Mouse (Mus musculus): ENCODE results near the gene Kcnma1.

Gene Kcnma1

GRCm38 (mm10) chr14:23521080-23521684, 493.1 kb downstream of the Kcnma1 start:
- DNase-seq = no peak

GRCm38 (mm10) chr14:23517374-23517773, 496.9 kb downstream of the Kcnma1 start:
- no peak for DNase-seq

GRCm38 (mm10) chr14:23509792-23510191, 504.5 kb downstream of the Kcnma1 start:
- DNase-seq = no peak

- peak in 1 of 2 experiments; percentile 8 for DNase-seq
Measured at GRCm38 (mm10) chr14:23502236-23502790, 512.0 kb downstream of the Kcnma1 start.

GRCm38 (mm10) chr14:23496801-23497200, 517.5 kb downstream of the Kcnma1 start:
- no peak for DNase-seq

- no peak for DNase-seq
Measured at GRCm38 (mm10) chr14:23496236-23496740, 518.0 kb downstream of the Kcnma1 start.

- no peak for DNase-seq
Measured at GRCm38 (mm10) chr14:23494496-23494800, 519.8 kb downstream of the Kcnma1 start.

GRCm38 (mm10) chr14:23493750-23494495, 520.4 kb downstream of the Kcnma1 start:
- DNase-seq = no peak

GRCm38 (mm10) chr14:23492581-23493360, 521.5 kb downstream of the Kcnma1 start:
- no peak for DNase-seq

GRCm38 (mm10) chr14:23491359-23491758, 522.9 kb downstream of the Kcnma1 start:
- DNase-seq = no peak

GRCm38 (mm10) chr14:23486687-23487086, 527.6 kb downstream of the Kcnma1 start:
- no peak for DNase-seq

- DNase-seq = no peak
Measured at GRCm38 (mm10) chr14:23485802-23486500, 528.3 kb downstream of the Kcnma1 start.

- no peak for DNase-seq
Measured at GRCm38 (mm10) chr14:23475129-23475528, 539.2 kb downstream of the Kcnma1 start.

- DNase-seq = no peak
Measured at GRCm38 (mm10) chr14:23470071-23470470, 544.2 kb downstream of the Kcnma1 start.

GRCm38 (mm10) chr14:23465135-23465534, 549.2 kb downstream of the Kcnma1 start:
- no peak for DNase-seq

- no peak for DNase-seq
Measured at GRCm38 (mm10) chr14:23458560-23458959, 555.7 kb downstream of the Kcnma1 start.

GRCm38 (mm10) chr14:23451681-23452080, 562.6 kb downstream of the Kcnma1 start:
- DNase-seq = no peak

GRCm38 (mm10) chr14:23437467-23437866, 576.8 kb downstream of the Kcnma1 start:
- DNase-seq = no peak

GRCm38 (mm10) chr14:23435861-23436260, 578.4 kb downstream of the Kcnma1 start:
- no peak for DNase-seq

GRCm38 (mm10) chr14:23430006-23430405, 584.3 kb downstream of the Kcnma1 start:
- DNase-seq = no peak

GRCm38 (mm10) chr14:23429043-23429442, 585.2 kb downstream of the Kcnma1 start:
- peak; percentile 4 to 6 for DNase-seq

GRCm38 (mm10) chr14:23422481-23423040, 591.7 kb downstream of the Kcnma1 start:
- no peak for DNase-seq
